Mouse (Mus musculus): ENCODE measurements around the gene Arhgef6. TPM values are rescaled to one million over a fixed set of nuclear protein-coding genes. Genes with fewer than 3 reads are reported as not detected.

Gene Arhgef6
- polyA plus RNA-seq, 1 experiment from 2014 or later = 7.8 TPM

GRCm38 (mm10) chrX:57286281-57286680, 52.2 kb downstream of the Arhgef6 start:
- Histone ChIP-seq H3K9ac (no peak overlapping the region), H3K4me1 (replicated peaks) (no peaks in the 10 kb centered on the region), H3K36me3 (no peaks in the 10 kb centered on the region), H3K27me3 (no peaks in the 10 kb centered on the region), H3K4me2 (no peak overlapping the region), H3K27ac (no peak overlapping the region), H3K4me3 (no peak overlapping the region), H3K9me3 (no peaks in the 10 kb centered on the region)
- 60% methylated on average over 9 of the region's 9 CpGs for WGBS
- ATAC-seq (ENCODE audit: low FRiP score) = no peak

- Histone ChIP-seq H3K36me3 (no peaks in the 10 kb centered on the region), H3K4me3 (no peak overlapping the region), H3K27me3 (no peaks in the 10 kb centered on the region), H3K27ac (no peak overlapping the region), H3K9me3 (no peaks in the 10 kb centered on the region), H3K4me1 (replicated peaks) (peaks cover 6% of the 10 kb centered on the region; the same call in 1 of the 2 replicates), H3K4me2 (no peak overlapping the region), H3K9ac (no peak overlapping the region)
- 91% methylated on average over 3 of the region's 3 CpGs for WGBS
- ATAC-seq (ENCODE audit: low FRiP score) = no peak
Measured at GRCm38 (mm10) chrX:57282184-57282583, 56.3 kb downstream of the Arhgef6 start.

- no peak overlapping the region for H3K4me2 ChIP-seq
- WGBS = 41% methylated on average over 6 of the region's 6 CpGs
- peaks cover 6% of the 10 kb centered on the region; the same call in 1 of the 2 replicates for H3K4me1 ChIP-seq (replicated peaks)
- H3K36me3 ChIP-seq = no peaks in the 10 kb centered on the region
- no peak for ATAC-seq (ENCODE audit: low FRiP score)
- H3K9ac ChIP-seq = no peak overlapping the region
- no peak overlapping the region; the same call in 1 of the 2 replicates for H3K27ac ChIP-seq
- H3K9me3 ChIP-seq = no peaks in the 10 kb centered on the region
- H3K27me3 ChIP-seq = no peaks in the 10 kb centered on the region
- no peak overlapping the region for H3K4me3 ChIP-seq
Measured at GRCm38 (mm10) chrX:57277560-57278335, 60.8 kb downstream of the Arhgef6 start.

GRCm38 (mm10) chrX:57263515-57263914, 75.0 kb downstream of the Arhgef6 start:
- H3K4me1 ChIP-seq (replicated peaks) = no peaks in the 10 kb centered on the region
- WGBS = 87% methylated on average over 4 of the region's 4 CpGs
- no peak overlapping the region for H3K4me3 ChIP-seq
- H3K9ac ChIP-seq = no peak overlapping the region
- H3K27me3 ChIP-seq = no peaks in the 10 kb centered on the region
- no peak overlapping the region for H3K4me2 ChIP-seq
- no peak for ATAC-seq (ENCODE audit: low FRiP score)
- no peaks in the 10 kb centered on the region for H3K36me3 ChIP-seq
- H3K9me3 ChIP-seq = no peaks in the 10 kb centered on the region
- no peak overlapping the region for H3K27ac ChIP-seq

GRCm38 (mm10) chrX:57260744-57261143, 77.8 kb downstream of the Arhgef6 start:
- Histone ChIP-seq H3K9ac (no peak overlapping the region), H3K4me2 (no peak overlapping the region), H3K9me3 (no peaks in the 10 kb centered on the region), H3K36me3 (no peaks in the 10 kb centered on the region), H3K4me3 (no peak overlapping the region), H3K27me3 (no peaks in the 10 kb centered on the region), H3K27ac (no peak overlapping the region), H3K4me1 (replicated peaks) (no peaks in the 10 kb centered on the region)
- WGBS = 47% methylated on average over 2 of the region's 2 CpGs
- ATAC-seq (ENCODE audit: low FRiP score) = no peak

- Histone ChIP-seq H3K36me3 (no peaks in the 10 kb centered on the region), H3K9me3 (no peaks in the 10 kb centered on the region), H3K9ac (no peak overlapping the region), H3K4me3 (no peak overlapping the region), H3K27me3 (no peaks in the 10 kb centered on the region), H3K27ac (no peak overlapping the region), H3K4me2 (no peak overlapping the region), H3K4me1 (replicated peaks) (no peaks in the 10 kb centered on the region)
- no peak for ATAC-seq (ENCODE audit: low FRiP score)
- WGBS = 62% methylated on average over 7 of the region's 7 CpGs
Measured at GRCm38 (mm10) chrX:57253329-57254055, 85.0 kb downstream of the Arhgef6 start.

GRCm38 (mm10) chrX:57238572-57238971, 100.0 kb downstream of the Arhgef6 start:
- H3K4me3 ChIP-seq = no peak overlapping the region
- no peaks in the 10 kb centered on the region for H3K9me3 ChIP-seq
- no peaks in the 10 kb centered on the region for H3K4me1 ChIP-seq (replicated peaks)
- H3K27ac ChIP-seq = no peak overlapping the region
- no peak for ATAC-seq (ENCODE audit: low FRiP score)
- no peaks in the 10 kb centered on the region for H3K27me3 ChIP-seq
- no peak overlapping the region for H3K9ac ChIP-seq
- no peaks in the 10 kb centered on the region for H3K36me3 ChIP-seq
- H3K4me2 ChIP-seq = no peak overlapping the region
- 77% methylated on average over 3 of the region's 3 CpGs for WGBS

- WGBS = 72% methylated on average over 4 of the region's 4 CpGs
- Histone ChIP-seq H3K9me3 (no peaks in the 10 kb centered on the region), H3K4me2 (no peak overlapping the region), H3K36me3 (no peaks in the 10 kb centered on the region), H3K27ac (no peak overlapping the region), H3K4me1 (replicated peaks) (no peaks in the 10 kb centered on the region), H3K4me3 (no peak overlapping the region), H3K9ac (no peak overlapping the region), H3K27me3 (no peaks in the 10 kb centered on the region)
- no peak for ATAC-seq (ENCODE audit: low FRiP score)
Measured at GRCm38 (mm10) chrX:57235982-57236381, 102.5 kb downstream of the Arhgef6 start.

GRCm38 (mm10) chrX:57233596-57233995, 104.9 kb downstream of the Arhgef6 start:
- no peaks in the 10 kb centered on the region for H3K36me3 ChIP-seq
- H3K4me2 ChIP-seq = no peak overlapping the region
- WGBS = 57% methylated on average over 2 of the region's 2 CpGs
- H3K9me3 ChIP-seq = no peaks in the 10 kb centered on the region
- H3K27ac ChIP-seq = no peak overlapping the region
- no peaks in the 10 kb centered on the region for H3K4me1 ChIP-seq (replicated peaks)
- H3K9ac ChIP-seq = no peak overlapping the region
- H3K4me3 ChIP-seq = no peak overlapping the region
- no peaks in the 10 kb centered on the region for H3K27me3 ChIP-seq
- ATAC-seq (ENCODE audit: low FRiP score) = no peak

GRCm38 (mm10) chrX:57228178-57228577, 110.4 kb downstream of the Arhgef6 start:
- H3K27ac ChIP-seq = no peak overlapping the region
- H3K9me3 ChIP-seq = no peaks in the 10 kb centered on the region
- WGBS = 72% methylated on average over 2 of the region's 2 CpGs
- no peaks in the 10 kb centered on the region for H3K27me3 ChIP-seq
- no peak overlapping the region for H3K9ac ChIP-seq
- H3K4me3 ChIP-seq = no peak overlapping the region
- H3K4me1 ChIP-seq (replicated peaks) = no peaks in the 10 kb centered on the region
- no peak for ATAC-seq (ENCODE audit: low FRiP score)
- no peak overlapping the region for H3K4me2 ChIP-seq
- H3K36me3 ChIP-seq = no peaks in the 10 kb centered on the region

- Histone ChIP-seq H3K9ac (no peak overlapping the region), H3K27me3 (no peaks in the 10 kb centered on the region), H3K4me1 (replicated peaks) (no peaks in the 10 kb centered on the region), H3K27ac (no peak overlapping the region), H3K36me3 (no peaks in the 10 kb centered on the region), H3K4me2 (no peak overlapping the region), H3K4me3 (no peak overlapping the region), H3K9me3 (no peaks in the 10 kb centered on the region)
- 84% methylated on average over 10 of the region's 10 CpGs for WGBS
- ATAC-seq (ENCODE audit: low FRiP score) = no peak
Measured at GRCm38 (mm10) chrX:57223301-57223700, 115.2 kb downstream of the Arhgef6 start.

- no peak overlapping the region for H3K4me2 ChIP-seq
- no peaks in the 10 kb centered on the region for H3K9me3 ChIP-seq
- no peak overlapping the region for H3K9ac ChIP-seq
- no peak overlapping the region for H3K4me3 ChIP-seq
- no peaks in the 10 kb centered on the region for H3K4me1 ChIP-seq (replicated peaks)
- H3K27ac ChIP-seq = no peak overlapping the region
- H3K36me3 ChIP-seq = no peaks in the 10 kb centered on the region
- H3K27me3 ChIP-seq = no peaks in the 10 kb centered on the region
- 91% methylated on average over 3 of the region's 3 CpGs for WGBS
- ATAC-seq (ENCODE audit: low FRiP score) = no peak
Measured at GRCm38 (mm10) chrX:57221881-57222280, 116.6 kb downstream of the Arhgef6 start.

- no peak overlapping the region for H3K4me3 ChIP-seq
- H3K4me2 ChIP-seq = no peak overlapping the region
- ATAC-seq (ENCODE audit: low FRiP score) = no peak
- no peaks in the 10 kb centered on the region for H3K4me1 ChIP-seq (replicated peaks)
- WGBS = 81% methylated on average over 5 of the region's 5 CpGs
- H3K27me3 ChIP-seq = no peaks in the 10 kb centered on the region
- no peak overlapping the region for H3K9ac ChIP-seq
- no peaks in the 10 kb centered on the region for H3K36me3 ChIP-seq
- H3K9me3 ChIP-seq = no peaks in the 10 kb centered on the region
- H3K27ac ChIP-seq = no peak overlapping the region
Measured at GRCm38 (mm10) chrX:57219563-57219962, 119.0 kb downstream of the Arhgef6 start.

Data from hindbrain, embryonic 13.5 days (tissue).